Mouse (Mus musculus): ENCODE data around the gene Ssbp1. TPM values are rescaled to one million over a fixed set of nuclear protein-coding genes. Genes with fewer than 3 reads are reported as not detected.

The Ssbp1 gene
- polyA plus RNA-seq, 1 experiment from 2014 or later, result 193 TPM

DNA sequence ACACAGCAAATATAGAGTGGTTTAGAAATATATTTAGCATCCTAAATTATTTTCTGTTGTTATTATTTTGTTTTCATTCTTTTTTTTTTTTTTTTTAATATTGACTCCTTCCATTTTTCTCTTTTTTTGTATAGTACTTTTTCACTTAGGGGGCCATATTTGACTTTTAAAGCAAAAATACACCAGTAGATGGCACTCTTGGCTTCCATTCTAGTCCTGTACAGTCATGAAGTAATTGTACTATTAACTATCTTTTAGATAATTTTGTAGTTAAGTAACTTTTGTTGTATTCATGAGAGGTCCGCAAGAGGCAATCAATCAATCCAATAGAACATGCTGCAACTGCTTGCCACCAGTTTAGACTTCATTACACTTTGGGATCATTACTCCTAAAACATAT lies 8.6 kb downstream of the Ssbp1 start:
- Histone ChIP-seq H3K36me3 (ENCODE audit: poor library complexity, severe bottlenecking) (peaks cover 77% of the 10 kb centered on the region), H3K9me3 (replicated peaks) (no peaks in the 10 kb centered on the region), H3K4me1 (no peaks in the 10 kb centered on the region), H3K4me3 (no peak overlapping the region), H3K4me2 (no peak overlapping the region), H3K27me3 (no peaks in the 10 kb centered on the region), H3K27ac (no peak overlapping the region), H3K9ac (no peak overlapping the region)
- 94% methylated on average over 1 of the region's 1 CpGs for whole genome bisulfite sequencing
- no peak for ATAC-seq

DNA sequence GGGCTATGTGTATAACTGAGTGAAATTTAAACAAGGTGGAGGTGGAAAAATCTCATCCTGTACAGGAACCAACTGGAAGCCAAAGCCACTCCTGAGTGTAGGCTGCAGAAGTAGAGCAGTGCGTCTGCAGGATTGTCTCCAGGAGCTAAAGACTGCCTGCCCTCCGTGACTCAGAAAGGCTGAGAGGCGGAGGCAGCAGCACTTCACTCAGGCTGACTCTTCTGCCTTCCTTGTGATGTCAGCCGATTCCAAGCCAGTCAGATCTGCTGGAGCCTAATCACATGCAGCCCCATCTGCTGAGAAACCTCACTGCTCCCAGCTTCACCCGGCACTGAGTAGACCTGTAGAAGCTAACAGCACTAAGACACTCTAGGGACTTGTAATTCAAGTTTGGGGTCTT lies 11.2 kb downstream of the Ssbp1 start:
- H3K9ac ChIP-seq, result no peak overlapping the region
- peaks cover 68% of the 10 kb centered on the region for H3K36me3 ChIP-seq (ENCODE audit: poor library complexity, severe bottlenecking)
- WGBS, result 93% methylated on average over 5 of the region's 5 CpGs
- H3K27me3 ChIP-seq, result no peaks in the 10 kb centered on the region
- no peak for ATAC-seq
- no peak overlapping the region for H3K27ac ChIP-seq
- no peak overlapping the region for H3K4me3 ChIP-seq
- no peaks in the 10 kb centered on the region for H3K4me1 ChIP-seq
- no peak overlapping the region for H3K4me2 ChIP-seq
- no peaks in the 10 kb centered on the region for H3K9me3 ChIP-seq (replicated peaks)

DNA sequence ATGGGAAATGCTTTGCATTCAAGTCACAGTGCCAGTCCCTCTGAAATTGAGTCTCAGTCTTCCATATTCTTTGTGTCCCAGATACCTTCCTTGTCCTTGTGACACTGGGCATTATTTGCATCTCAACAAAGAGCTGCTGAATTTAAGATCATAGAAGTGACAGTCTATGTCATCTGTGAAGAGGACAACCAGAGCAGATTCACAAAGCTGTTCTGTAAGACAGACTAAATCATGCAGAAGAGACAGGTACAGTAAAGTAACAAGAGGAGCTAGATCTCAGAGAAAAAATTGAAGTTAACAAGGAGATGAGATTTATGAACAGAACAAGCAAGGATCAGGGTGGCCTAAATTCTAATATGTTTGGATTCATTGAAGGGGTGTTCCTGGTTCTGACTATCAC lies 19.8 kb downstream of the Ssbp1 start, which contains the start of gene Tas2r137:
Gene Tas2r137, plus strand, starts transcription at position 301 of the 400 bp plus-strand sequence.
- H3K9ac ChIP-seq, result no peak within 1 kb of the TSS
- H3K36me3 ChIP-seq (ENCODE audit: poor library complexity, severe bottlenecking), result peaks cover 4% of the 10 kb centered on the region; the same call in 1 of the 2 replicates
- no peak within 1 kb of the TSS for H3K27ac ChIP-seq
- no peaks in the 10 kb centered on the region for H3K4me1 ChIP-seq
- H3K9me3 ChIP-seq (replicated peaks), result no peaks in the 10 kb centered on the region
- H3K4me2 ChIP-seq, result no peak within 1 kb of the TSS
- H3K27me3 ChIP-seq, result no peaks in the 10 kb centered on the region
- no peak within 1 kb of the TSS for H3K4me3 ChIP-seq
- no peak for ATAC-seq

DNA sequence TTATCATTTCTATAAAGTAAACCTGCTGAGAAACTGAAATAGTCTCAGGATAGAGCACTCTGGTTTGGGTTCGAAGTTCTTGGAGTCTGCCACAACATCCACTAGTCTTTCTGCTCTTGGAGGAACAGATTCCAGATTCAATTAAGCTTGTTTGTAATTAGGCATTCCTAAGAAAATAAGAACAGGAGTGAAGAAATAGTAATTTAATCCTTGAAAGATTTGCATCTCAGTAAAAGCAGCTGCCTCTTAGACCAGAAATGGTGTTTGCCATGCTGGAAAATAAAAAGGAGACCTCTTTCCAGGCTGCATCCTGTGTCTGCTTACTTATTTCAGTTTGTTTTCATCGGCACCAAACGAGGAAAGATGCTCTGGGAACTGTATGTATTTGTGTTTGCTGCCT lies 22.1 kb downstream of the Ssbp1 start, which contains the start of gene Tas2r108:
Gene Tas2r108, plus strand, starts transcription at position 301 of the 400 bp plus-strand sequence.
- H3K27me3 ChIP-seq, result no peaks in the 10 kb centered on the region
- no peak within 1 kb of the TSS for H3K4me3 ChIP-seq
- H3K9ac ChIP-seq, result no peak within 1 kb of the TSS
- no peak within 1 kb of the TSS for H3K4me2 ChIP-seq
- no peaks in the 10 kb centered on the region for H3K36me3 ChIP-seq (ENCODE audit: poor library complexity, severe bottlenecking)
- WGBS, result 84% methylated on average over 3 of the region's 3 CpGs
- no peak within 1 kb of the TSS for H3K27ac ChIP-seq
- H3K9me3 ChIP-seq (replicated peaks), result no peaks in the 10 kb centered on the region
- ATAC-seq, result no peak
- H3K4me1 ChIP-seq, result no peaks in the 10 kb centered on the region

DNA sequence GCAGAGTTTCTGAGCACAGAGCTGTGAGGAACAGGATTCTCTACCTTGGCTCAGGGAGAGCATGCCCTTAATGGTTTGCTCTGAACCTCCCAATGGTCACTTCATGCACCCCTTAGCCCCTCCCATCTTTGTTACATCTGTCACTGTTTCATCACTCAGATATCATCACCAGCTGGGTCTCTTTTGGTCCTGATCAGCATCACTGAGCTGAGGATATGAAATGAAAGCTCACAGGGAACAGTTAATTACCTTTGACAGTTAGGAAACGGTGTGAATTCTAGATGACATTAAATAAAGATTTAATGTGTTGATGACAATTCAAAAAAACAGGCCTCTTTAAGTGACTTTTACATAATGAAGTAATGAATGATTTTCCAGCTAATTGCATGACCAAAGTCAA lies 48.3 kb downstream of the Ssbp1 start, which contains the start of gene Prss37:
Gene Prss37, minus strand, starts transcription at position 101 of the 400 bp plus-strand sequence.
- no peaks in the 10 kb centered on the region for H3K36me3 ChIP-seq (ENCODE audit: poor library complexity, severe bottlenecking)
- 72% methylated on average over 1 of the region's 1 CpGs for WGBS
- H3K27me3 ChIP-seq, result no peaks in the 10 kb centered on the region
- H3K4me1 ChIP-seq, result no peaks in the 10 kb centered on the region
- H3K9me3 ChIP-seq (replicated peaks), result no peaks in the 10 kb centered on the region
- H3K27ac ChIP-seq, result no peak within 1 kb of the TSS
- no peak within 1 kb of the TSS for H3K4me3 ChIP-seq
- ATAC-seq, result no peak
- no peak within 1 kb of the TSS for H3K4me2 ChIP-seq
- no peak within 1 kb of the TSS for H3K9ac ChIP-seq

Other genes with a start within 250 kb of the Ssbp1 start
- gene Agk, start 146.2 kb upstream of the Ssbp1 start, polyA plus RNA-seq (2015; fragmentation: Nextera tagmentation; extraction: Ambion mirVana), result 39.4 and 43.5 TPM in 2 replicates
- gene E330009J07Rik, start 35.2 kb upstream of the Ssbp1 start, polyA plus RNA-seq (2015; fragmentation: Nextera tagmentation; extraction: Ambion mirVana), result 32.1 and 39.5 TPM in 2 replicates
- gene Wee2, start 32.3 kb upstream of the Ssbp1 start, polyA plus RNA-seq (2015; fragmentation: Nextera tagmentation; extraction: Ambion mirVana), result 0.08 and 0.10 TPM in 2 replicates
- gene Tas2r137, start 19.9 kb downstream of the Ssbp1 start, polyA plus RNA-seq (2015; fragmentation: Nextera tagmentation; extraction: Ambion mirVana), result 0.21 TPM in 1 of 2 replicates, not detected in the other
- 0.22 TPM in 1 of 2 replicates, not detected in the other for gene Tas2r108, start 22.2 kb downstream of the Ssbp1 start, polyA plus RNA-seq (2015; fragmentation: Nextera tagmentation; extraction: Ambion mirVana)
- not detected in 2 replicates for gene Prss37, start 48.2 kb downstream of the Ssbp1 start, polyA plus RNA-seq (2015; fragmentation: Nextera tagmentation; extraction: Ambion mirVana)
- 0.22 and 0.25 TPM in 2 replicates for gene Olfr461, start 83.7 kb downstream of the Ssbp1 start, polyA plus RNA-seq (2015; fragmentation: Nextera tagmentation; extraction: Ambion mirVana)
- gene Olfr460, start 98.1 kb downstream of the Ssbp1 start, polyA plus RNA-seq (2015; fragmentation: Nextera tagmentation; extraction: Ambion mirVana), result not detected in 2 replicates
- gene Clec5a, start 114.5 kb downstream of the Ssbp1 start, polyA plus RNA-seq (2015; fragmentation: Nextera tagmentation; extraction: Ambion mirVana), result 0.40 and 0.41 TPM in 2 replicates
- not detected in 2 replicates for gene Tas2r138, start 142.0 kb downstream of the Ssbp1 start, polyA plus RNA-seq (2015; fragmentation: Nextera tagmentation; extraction: Ambion mirVana)
- gene Mgam, start 157.5 kb downstream of the Ssbp1 start, polyA plus RNA-seq (2015; fragmentation: Nextera tagmentation; extraction: Ambion mirVana), result 0.06 TPM in 1 of 2 replicates, not detected in the other

Measured in forebrain, embryonic 13.5 days (tissue).